Mouse (Mus musculus) left cerebral cortex, postnatal 4 days (tissue): ENCODE results near the gene Defa31. TPM values are rescaled to one million over a fixed set of nuclear protein-coding genes. Genes with fewer than 3 reads are reported as not detected.
"Not testable (repeated sequence)": the region's sequence is repeated elsewhere in the genome, so short reads cannot be mapped to it uniquely, and the experiment has no call there.

Source experiments
- DNase-seq: peaks from one replicate; pipeline ENCODE4 v3.0.0-alpha.2; 2022
- intact Hi-C: fragments of 180-260 bp; cut with DNase I; formaldehyde crosslinking; loops from one replicate; pipeline ENCODE4 v1.15.1; 2025
- total RNA-seq, 2 experiments: library from RNA; stranded (reverse); gene quantifications; 2 replicates each; pipeline ENCODE4 v1.2.3; 2021

Gene Defa31
- not detected for total RNA-seq

DNA sequence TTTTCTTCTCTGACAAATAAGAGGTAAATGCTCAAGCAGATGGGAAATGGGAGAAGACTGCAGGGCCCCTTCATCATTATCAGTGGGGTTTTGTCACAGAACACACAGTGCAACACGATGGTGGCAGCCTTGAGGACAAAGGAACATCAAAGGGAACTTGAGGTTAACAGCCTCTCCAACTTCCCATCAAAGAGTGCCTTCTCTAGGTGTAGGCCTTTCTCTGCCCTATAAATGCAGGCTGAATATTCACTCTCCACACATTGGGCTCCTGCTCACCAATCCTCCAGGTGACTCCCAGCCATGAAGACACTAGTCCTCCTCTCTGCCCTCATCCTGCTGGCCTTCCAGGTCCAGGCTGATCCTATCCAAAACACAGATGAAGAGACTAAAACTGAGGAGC lies at the start of gene Defa31:
Gene Defa31, plus strand, starts transcription at position 301 of the 400 bp plus-strand sequence.
- not testable (repeated sequence) for DNase-seq

DNA sequence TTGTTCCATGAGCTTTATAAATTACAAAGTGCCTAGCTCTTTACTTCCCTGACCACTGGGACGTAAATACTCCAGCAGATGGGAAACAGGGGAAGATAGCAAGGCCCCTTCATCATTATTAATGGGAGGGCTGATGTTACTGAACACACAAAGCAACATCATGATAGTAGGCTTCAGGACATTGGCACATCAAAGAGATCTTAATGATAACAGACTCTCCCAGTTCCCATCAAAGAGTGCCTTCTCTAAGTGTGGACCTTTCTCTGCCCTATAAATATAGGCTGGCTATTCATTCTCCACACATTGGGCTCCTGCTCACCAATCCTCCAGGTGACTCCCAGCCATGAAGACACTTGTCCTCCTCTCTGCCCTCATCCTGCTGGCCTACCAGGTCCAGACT lies 29.4 kb upstream of the Defa31 start, which contains the start of gene Defa22:
Gene Defa22, plus strand, starts transcription at position 301 of the 400 bp plus-strand sequence.
- not testable (repeated sequence) for DNase-seq

More for the DNA sequence above, at the start of gene Defa31:
- intact Hi-C loops = not testable (repeated sequence)

DNA sequence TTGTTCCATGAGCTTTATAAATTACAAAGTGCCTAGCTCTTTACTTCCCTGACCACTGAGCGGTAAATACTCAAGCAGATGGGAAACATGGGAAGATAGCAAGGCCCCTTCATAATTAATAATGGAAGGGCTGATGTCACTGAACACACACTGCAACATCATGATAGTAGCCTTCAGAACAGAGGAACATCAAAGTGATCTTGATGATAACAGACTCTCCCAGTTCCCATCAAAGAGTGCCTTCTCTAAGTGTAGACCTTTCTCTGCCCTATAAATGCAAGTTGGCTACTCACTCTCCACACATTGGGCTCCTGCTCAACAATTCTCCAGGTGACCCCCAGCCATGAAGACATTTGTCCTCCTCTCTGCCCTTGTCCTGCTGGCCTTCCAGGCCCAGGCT lies 9.8 kb downstream of the Defa31 start, which contains the start of gene Gm15293:
Gene Gm15293, plus strand, starts transcription at position 301 of the 400 bp plus-strand sequence.
- intact Hi-C loops, DNase-seq: not testable (repeated sequence)

More for the DNA sequence above, 29.4 kb upstream of the Defa31 start, which contains the start of gene Defa22:
- intact Hi-C loops = not testable (repeated sequence)

Other genes with a start within 250 kb of the Defa31 start
- gene AY761185, start 246.9 kb upstream of the Defa31 start, total RNA-seq = not detected
- gene Defa21, start 166.1 kb upstream of the Defa31 start, total RNA-seq = not detected
- gene Defa23, start 136.6 kb upstream of the Defa31 start, total RNA-seq = not detected
- not detected for gene Defa35, start 126.6 kb upstream of the Defa31 start, total RNA-seq
- gene Defa25, start 107.2 kb upstream of the Defa31 start, total RNA-seq = not detected
- not detected for gene Gm14851, start 95.6 kb upstream of the Defa31 start, total RNA-seq
- gene Defa30, start 57.0 kb upstream of the Defa31 start, total RNA-seq = not detected
- gene Defa22, start 29.3 kb upstream of the Defa31 start, total RNA-seq = not detected
- gene Gm15293, start 9.9 kb downstream of the Defa31 start, total RNA-seq = not detected
- not detected for gene Gm15292, start 58.1 kb downstream of the Defa31 start, total RNA-seq
- gene Defa27, start 123.9 kb downstream of the Defa31 start, total RNA-seq = not detected
- not detected for gene Defa29, start 135.4 kb downstream of the Defa31 start, total RNA-seq
- gene Defa2, start 186.9 kb downstream of the Defa31 start, total RNA-seq = not detected
- not detected for gene Defa33, start 200.2 kb downstream of the Defa31 start, total RNA-seq
- not detected for gene Defa36, start 235.8 kb downstream of the Defa31 start, total RNA-seq